Mouse (Mus musculus): ENCODE data around the gene Amy2a5.
"Not testable (repeated sequence)": the region's sequence is repeated elsewhere in the genome, so short reads cannot be mapped to it uniquely, and the experiment has no call there.

The Amy2a5 gene

GRCm38 (mm10) chr3:113258737-113259136, at the start of gene Amy2a5:
TSS of gene Amy2a5 (minus strand) at chr3:113258837.
- DNase-seq, result not testable (repeated sequence)

- DNase-seq, result not testable (repeated sequence)
Measured at GRCm38 (mm10) chr3:113291349-113291748, 32.7 kb upstream of the Amy2a5 start, which contains the start of gene Amy2a4. TSS of gene Amy2a4 (minus strand) at chr3:113291449.

- DNase-seq, result not testable (repeated sequence)
Measured at GRCm38 (mm10) chr3:113280285-113280684, 21.6 kb upstream of the Amy2a5 start.

- not testable (repeated sequence) for DNase-seq
Measured at GRCm38 (mm10) chr3:113279586-113279985, 20.9 kb upstream of the Amy2a5 start.

- DNase-seq, result no peak
Measured at GRCm38 (mm10) chr3:113227115-113227514, 31.5 kb downstream of the Amy2a5 start.

Data from lung, postnatal 4 days (tissue).